Mouse (Mus musculus) R1 (cell line): ENCODE data around the gene Utp14b.
A peak's percentile ranks its signal among the peaks of the same experiment; 100 is the strongest.

ENCODE experiments used
- DNase-seq: peaks from one replicate; pipeline ENCODE4 v3.0.0-alpha.2; 2018; ENCODE audit warnings: low read depth, low spot score

Gene Utp14b

DNA sequence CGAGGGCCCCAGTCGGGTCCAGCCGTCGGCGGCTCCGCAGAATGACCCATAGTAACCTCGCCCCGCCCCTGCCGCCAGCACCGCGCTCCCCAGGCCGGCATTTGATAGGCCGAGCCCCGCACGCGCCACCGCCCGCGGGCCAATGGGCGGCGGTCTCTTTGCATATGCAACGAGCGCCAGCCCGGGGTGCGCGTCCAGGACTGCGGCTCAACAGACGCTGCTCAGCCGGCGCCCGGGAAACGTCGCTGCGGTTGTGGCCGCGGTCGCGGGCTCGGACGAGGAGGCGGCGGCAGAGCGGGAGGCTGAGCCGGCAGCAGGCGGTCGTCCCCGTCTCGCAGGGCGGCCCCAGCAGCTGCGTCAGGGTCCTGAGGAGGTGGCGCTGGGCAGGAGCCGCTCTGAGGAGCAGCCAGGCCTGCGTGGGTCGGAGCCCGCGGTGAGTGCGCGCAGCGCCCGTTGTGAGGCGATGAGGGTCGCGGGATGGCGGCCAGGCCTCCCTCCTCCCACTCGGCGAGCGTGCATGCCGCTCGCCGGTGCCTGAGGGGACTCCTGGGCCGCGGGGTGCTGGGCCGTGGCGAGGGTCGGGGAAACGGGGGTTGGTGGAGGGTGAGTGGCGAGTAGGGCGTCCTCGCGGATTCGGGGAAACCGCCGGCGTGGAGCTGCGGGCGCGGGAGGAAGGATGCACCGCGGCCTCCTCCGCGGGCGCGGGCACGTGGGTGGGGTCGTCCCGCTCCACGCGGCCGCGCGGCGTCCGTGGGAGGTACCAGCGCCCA lies at the start of gene Utp14b, which contains the start of gene Acsl3:
Gene Utp14b (plus strand): TSS at position 368 of the 770 bp plus-strand sequence.
Gene Acsl3 (plus strand): TSS at position 155 of the 770 bp plus-strand sequence.
- peak; percentile 94 for DNase-seq

DNA sequence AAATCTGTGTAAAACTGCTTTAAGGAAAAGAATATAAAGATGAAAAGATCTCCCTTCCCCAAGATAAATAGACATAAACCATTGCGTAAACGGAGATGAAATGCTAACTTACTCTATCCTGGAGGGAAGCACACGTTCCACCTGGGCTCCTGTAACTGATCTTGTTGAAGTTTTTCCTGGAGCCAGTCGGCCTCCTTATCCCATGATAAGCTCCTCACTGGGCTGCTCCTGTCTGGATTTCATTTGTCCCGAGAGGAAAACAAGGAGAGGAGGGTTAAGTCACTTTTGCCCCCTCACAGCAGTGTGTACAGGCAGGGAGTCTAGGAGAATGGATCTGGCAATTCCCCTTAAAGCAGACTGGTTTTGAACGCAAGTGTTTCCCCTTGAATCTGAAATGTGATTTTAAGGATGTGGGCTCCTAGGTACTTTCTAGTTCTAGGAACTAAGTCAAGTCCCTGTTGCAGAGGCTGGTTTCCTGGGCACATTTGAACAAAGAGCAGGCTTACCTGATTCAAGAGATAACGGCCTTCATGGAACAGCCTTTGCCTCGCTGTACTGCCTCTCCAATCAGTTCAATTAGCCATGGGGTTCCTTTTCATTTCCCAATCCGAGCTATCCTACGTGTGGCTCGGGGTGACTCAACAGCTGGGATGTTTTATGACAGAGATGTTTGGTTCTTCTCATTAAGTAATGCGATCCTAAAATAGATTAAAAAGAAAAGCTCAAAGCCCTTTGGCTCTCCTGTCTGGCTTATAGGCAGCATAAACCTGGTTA lies 48.5 kb upstream of the Utp14b start:
- DNase-seq, result no peak

DNA sequence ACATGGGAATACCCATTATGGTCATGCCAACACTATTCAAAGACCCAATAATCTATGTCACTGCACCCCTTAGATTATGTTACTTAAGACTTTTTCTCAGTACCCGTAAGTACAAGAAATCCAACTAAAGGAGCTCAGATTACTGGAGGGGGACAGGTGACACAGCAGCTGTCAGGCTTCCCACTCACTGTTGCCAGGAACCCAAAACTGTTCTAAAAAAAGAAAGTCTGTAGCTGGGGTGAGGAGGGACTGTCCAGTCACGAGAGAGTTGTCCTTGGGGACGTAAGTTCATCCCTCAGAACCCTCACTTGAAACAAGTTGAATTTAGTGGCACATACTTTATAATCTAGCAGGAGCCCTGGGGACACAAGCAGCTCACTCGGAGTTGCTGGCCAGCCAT lies 46.8 kb upstream of the Utp14b start:
- DNase-seq, result no peak

DNA sequence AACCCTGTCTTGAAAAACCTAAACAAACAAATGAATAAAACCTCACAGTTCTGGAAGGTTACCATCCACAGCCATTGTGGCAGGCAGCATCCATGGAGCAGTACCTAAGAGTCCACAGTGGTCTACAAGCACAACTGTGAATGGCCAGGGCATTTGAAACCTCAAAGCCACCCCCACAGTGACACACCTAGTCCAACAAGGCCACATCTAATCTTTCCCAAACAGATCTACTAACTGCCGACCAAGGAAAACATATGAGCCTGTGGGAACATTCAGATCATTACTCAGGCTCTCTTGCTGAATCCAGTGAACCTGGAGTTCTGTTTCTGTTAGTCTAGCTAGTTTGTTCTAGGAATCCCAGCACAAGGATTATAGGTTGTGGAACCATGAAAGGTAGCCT lies 44.9 kb upstream of the Utp14b start:
- no peak for DNase-seq

DNA sequence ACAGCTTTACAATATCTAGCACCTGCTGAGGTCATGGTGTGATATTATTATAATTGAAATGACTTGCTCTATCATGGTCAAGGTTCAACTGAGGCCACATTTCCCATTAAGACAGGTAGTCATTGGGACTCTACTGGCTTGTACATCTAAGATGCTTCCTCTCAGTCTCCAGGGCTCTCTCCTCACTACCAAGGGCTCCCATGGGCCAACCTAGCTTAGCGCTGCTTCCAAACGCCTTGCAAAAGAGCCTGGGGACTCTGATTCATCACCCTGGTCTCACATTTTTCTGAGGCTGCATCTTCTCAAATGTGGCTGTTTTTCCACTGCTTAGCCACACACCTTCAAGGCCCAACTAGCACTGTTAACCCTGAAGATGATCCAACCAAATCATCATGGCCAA lies 33.5 kb upstream of the Utp14b start:
- DNase-seq, result no peak

DNA sequence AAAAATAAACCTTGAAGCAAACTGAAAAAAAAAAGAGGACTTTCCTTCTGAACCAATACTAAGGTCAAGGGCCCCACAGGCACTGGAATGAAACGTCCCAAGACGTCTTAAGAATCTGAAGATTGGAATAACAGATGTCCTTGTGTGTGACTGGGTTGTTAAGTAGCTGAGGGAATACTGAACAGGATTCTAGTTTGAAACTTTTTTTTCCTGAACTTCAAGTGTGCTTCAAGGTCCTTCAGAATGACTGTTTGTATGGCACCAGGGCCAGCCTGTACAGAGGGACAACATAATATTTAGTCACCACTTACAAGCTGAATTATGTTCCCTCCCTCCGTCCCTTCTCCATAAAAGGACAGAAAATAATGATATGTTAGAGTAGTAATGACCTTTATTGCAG lies 23.4 kb upstream of the Utp14b start:
- no peak for DNase-seq

DNA sequence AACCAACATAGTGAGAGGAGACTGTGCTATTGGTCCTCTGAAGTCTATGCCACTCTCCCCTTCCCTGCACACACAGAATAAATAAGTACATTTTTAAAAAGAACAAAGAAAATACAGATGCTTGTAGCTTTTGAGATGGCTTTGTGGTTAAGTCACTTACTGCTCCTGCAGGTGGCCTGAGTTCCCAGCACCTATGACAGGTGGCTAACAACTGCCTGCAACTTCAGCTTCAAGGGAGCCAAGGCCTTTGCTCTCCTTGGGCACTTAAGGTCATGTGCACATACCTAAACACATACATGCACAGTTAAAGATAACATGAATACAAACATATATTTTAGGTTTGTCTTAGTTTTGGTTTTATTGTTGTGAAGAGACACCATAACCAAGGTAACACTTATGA lies 17.0 kb upstream of the Utp14b start:
- DNase-seq, result no peak

DNA sequence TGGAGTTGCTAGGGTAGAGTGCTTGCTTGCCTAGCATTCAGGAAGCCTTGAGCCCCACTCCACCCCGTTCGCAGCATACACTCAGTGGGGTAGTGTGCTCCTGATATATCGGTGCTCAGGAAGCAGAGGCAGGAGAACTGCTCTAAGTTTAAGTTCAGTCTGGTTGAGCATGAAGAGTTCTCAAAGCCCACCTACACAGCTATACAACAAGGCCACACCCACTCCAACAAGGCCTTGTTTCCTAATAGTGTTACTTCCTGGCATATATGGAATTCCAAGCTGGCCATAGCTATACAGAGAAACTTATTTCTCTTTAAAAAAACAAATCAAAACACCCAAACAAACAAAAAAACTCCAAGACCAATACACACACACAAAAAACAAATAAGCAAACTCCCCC lies 16.0 kb upstream of the Utp14b start:
- DNase-seq, result no peak

DNA sequence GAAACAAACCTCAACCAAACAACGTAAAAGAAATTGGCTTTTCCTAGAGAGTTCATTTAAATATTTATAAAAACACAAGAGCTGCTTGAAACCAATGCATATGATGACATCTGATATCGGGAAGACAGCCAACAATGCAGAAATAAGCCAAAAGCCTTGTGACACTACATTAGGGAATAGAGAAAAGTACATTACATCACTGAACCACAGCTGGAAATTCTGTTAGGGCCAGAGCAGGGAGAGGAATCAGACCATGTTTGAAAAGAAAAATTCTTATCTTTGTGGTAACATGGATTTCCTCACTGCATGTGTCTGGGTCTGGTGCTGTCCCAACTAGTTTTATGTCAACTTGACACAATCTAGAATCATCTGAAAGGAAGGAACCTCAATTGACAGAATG lies 15.6 kb upstream of the Utp14b start:
- DNase-seq, result no peak

DNA sequence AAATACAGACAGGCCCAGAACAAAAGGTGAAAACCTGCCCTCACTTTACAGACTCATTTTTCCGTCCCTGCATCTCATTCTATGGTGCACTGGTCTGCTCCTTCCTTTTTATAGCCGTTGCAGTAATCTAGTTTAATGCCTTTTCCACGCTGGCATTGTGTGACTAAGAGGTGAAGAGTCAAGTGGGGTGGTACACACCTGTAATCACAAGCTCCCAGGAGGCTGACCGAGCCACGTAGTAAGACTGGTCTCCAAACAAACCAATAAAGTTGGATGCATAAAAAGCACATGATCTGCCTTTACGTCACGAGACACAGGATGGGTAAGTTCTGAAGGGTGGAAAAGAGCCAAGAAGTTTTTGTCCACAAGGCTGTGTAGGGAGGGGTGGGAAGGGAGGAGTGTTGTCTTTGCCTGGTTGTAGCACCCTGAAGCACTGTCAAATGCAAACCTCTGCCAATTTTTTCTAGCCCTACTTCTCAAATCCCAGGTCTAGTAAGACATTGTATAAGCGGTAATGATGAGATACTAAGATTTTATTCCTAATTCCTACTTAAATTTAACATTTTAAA lies 10.4 kb upstream of the Utp14b start:
- no peak for DNase-seq

DNA sequence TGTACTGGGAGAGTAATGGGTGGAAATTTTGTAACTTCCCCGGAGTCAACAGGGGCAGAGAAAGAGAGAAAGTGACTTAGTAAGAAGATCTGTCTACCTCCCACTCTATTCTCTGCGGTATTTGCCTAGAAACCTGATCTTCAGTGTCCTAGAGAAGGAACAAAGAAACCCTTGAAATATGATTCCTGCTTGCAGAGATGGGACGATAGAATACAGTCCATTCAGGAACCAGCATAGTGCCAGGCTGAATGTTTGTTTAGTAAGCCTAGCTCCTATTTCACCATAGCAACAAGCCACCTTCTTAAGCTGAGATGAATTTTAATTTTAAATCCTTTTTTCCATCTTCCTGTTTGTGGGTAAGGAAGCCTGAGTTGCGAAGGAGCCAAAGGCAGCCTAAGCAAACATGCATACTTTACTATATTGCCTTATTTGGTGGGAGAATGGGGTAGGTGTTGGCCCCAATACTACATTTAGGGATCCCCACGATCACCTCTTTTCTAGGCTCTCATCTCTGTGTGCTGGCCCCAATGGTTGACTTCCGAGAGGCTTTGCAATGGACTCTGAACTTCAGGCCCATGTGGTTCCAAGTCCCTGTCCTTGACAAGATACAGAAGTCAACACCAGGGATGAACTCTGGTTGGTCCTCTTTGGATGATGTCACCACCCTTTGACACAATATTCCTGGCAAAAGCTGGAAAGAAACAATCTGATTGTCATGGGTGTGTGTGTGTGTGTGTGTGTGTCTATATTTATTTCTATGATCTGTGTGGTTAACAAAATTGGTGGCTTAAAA lies 8.4 kb upstream of the Utp14b start:
- DNase-seq, result peak; percentile 16

DNA sequence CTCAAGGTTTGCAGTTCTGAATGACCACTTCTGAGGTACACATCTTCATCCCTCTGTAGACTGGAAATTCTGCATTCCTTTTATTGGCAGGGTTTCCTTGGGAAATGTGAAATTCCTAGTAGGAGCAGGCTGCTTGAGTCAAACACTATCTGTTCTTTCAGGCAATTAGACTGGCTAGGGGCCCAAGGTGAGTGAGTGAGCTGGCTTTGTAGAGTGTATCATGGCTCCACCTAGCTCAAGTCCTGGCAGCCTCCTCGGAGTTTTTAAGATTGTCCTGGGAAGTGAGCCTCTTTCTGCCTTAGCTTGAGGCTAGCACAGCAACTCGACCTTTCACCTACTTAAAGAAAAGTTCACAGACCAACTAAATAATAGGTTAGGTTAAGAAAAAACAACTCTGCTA lies 1.4 kb upstream of the Utp14b start:
- DNase-seq, result no peak

DNA sequence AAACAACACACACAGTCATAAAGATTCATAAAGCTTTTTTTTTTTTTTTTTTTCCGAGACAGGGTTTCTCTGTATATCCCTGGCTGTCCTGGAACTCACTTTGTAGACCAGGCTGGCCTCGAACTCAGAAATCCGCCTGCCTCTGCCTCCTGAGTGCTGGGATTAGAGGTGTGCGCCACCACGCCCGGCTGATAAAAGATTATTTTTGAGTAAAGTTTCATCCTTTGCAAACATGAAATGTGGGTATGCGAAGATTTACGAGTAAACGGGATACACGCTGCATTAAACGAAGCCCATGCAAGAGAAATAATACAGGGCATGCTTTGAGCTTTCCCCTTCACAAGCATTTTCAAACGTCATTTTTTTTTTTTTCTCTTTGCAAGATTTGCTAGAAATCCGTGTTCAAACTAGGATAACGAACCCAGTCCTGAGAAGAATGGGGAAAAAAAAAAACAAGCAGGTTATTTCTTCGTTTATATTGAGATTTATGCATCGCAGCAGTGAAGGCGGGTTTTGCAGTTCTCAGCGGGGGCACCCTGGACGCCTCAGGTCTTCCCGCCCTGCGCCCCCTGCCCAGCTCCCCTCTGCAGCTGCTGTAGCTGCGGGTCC lies 713 bp upstream of the Utp14b start:
- no peak for DNase-seq

DNA sequence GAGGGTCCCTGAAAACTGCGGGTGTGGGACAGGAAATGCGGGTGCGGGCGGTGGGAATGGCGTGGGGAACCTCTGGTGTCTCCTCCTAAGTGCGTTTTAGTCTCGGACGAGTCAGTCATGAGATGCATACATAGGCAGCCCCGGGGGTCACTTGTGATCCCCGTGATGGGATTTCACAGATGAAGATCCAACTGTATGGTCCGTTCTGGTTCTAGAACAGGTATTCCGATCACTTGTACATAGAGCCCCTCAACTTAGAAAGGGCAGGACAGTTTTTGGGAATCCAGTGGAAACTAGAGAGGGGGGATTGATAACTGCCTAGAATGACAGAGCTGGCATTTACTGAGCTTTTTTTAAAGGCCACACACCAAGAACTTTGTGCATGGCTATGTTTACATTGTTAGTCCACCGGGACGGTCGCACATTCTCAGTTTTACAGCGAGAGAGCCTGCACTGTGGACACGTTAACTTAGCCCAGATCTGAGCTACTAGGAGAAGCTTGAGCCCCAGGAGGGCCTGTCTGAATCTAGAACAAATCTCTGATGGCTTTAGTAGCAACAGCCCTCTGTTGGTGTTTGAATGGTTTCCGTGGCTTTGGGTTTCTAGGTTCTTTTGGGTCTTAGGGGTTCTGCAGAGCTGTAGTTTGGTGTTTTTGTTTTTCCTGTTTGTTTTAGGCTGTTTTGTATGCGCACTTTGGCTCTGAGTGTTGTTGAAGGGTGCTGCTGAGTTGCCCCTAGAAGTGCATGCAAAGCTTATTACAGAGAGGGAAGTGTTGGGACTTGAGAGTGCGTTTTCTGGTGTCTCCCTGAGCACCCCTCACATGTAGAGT lies 817 bp downstream of the Utp14b start:
- peak; percentile 38 for DNase-seq

DNA sequence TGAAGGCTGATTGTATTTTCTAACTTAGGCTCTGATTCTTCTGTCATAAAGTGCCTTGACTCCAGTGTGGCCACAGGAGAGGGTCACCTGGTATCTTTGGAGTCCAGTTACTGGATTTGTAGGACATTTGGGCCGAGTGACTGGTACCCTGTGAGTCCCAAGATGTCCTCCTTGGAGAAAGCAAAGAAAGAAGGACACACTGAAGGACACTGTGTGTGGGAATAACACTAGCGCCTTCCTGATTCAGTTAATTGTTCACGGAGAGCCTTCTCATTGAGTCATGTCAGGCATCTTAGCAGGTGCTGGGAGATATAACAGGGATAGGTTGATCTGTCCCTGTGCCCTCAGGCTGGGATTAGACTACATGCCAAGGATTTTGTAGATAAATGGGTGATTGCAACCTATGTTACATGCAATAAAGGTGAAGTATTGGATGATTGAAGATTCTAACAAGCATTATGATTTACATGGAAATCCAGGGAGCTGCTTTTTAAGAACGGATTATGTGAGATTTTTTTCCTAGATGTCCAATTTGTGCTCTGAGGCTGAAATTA lies 1.5 kb downstream of the Utp14b start:
- no peak for DNase-seq

DNA sequence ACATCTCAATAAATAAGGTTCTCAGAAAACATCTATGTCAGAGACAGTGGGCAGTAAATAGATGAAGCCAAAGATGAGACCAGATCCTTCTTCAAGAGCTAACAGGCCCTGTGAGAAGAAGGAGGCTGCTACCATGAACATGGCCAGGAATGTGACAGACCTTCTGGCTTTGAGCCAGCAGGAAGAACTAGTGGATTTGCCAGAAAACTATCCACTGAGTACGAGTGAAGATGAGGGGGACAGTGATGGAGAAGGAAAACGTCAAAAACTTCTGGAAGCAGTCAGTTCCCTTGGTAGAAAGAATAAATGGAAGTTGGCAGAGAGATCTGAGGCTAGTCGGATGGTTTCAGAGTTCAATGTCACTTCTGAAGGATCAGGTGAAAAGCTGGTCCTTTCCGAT lies 6.5 kb downstream of the Utp14b start:
- DNase-seq, result no peak

DNA sequence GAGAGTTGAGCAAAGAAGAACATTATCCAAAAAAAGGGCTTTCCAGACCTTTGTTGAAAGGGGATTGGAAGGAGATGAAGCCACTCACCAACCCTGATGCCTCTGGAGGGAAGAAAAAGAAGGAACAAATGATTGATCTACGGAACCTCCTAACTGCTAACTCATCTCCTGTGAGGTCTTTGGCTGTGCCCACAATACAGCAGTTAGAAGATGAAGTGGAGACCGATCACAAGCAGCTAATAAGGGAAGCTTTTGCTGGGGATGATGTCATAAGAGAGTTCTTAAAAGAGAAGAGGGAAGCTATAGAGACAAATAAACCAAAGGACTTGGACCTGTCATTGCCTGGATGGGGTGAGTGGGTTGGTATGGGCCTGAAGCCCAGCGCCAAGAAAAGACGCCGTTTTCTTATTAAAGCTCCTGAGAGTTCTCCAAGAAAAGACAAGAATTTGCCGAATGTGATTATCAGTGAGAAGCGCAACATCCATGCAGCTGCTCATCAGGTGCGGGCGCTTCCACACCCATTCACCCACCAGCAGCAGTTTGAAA lies 8.2 kb downstream of the Utp14b start:
- DNase-seq, result no peak

DNA sequence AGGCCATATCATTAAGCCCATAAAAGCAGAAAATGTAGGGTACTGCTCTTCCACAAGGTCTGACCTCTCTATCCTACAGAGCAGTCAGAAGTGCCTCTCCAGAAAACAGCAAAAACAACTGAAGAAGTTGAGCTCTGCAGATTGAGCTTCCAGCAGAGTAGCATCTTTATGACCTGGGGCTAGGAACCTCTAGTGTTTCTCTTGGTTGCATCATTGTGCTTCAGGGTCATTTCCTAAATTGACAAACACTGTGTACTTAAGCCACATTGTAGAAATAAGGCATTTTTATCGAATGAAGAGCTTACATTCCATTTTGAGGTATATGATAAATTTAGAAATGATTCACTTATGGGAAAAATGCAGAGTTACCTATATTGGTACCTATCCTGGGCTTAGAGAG lies 8.7 kb downstream of the Utp14b start:
- DNase-seq, result no peak

DNA sequence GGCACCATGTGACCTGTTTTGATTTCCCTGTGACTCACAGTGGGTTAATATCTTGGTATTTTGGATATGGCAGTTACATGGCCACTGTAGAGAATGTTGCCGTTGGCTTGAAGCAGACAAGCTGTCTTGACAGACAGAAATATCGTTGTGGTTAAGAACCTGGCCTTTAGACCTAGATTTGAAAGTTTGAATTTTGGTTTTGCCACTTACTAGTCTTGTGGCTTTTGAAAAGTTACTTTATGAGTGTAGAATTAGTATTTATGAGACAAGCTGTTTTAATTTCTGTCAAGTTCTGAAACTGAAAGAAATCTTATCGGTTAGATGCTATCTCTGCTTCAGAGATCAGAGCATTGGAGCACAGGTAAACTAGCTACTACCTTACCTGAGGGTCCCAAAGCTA lies 24.5 kb downstream of the Utp14b start:
- no peak for DNase-seq

DNA sequence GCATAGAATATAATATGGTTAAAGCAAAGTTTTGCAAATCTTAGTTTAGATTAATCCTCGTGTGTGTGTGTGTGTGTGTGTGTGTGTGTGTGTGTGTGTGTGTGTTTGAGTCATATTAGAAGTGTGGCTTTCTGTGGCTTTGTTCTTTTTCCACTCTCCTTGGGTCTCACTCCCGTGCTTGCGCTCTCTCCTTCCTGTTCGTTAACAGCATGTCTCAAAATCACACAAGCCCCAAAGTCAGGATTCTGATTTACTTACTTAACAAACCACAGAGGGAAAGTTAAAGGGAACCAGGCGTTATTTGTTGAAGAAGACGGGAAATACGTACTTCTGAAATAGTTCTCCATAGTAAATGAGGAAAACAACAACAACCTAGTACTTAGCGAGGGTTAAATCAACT lies 26.3 kb downstream of the Utp14b start:
- DNase-seq, result no peak
